Mouse (Mus musculus) layer of hippocampus, postnatal 10 days (tissue): Measurements from ENCODE around the gene Nedd9. TPM values are rescaled to one million over a fixed set of nuclear protein-coding genes. Genes with fewer than 3 reads are reported as not detected.

Source experiments
- DNase-seq, 2 experiments: peaks; one replicate each; pipeline ENCODE4 v3.0.0; 2021; ENCODE audit warnings: low spot score in 2 of 2
- long read RNA-seq: library from polyadenylated mRNA; stranded (forward); transcript quantifications from one replicate; pipeline ENCODE4 v2.0.0, GENCODE M21; 2023
- total RNA-seq, 2 experiments: library from RNA; stranded (reverse); gene quantifications; 2 replicates each; pipeline ENCODE4 v1.2.3; 2021

Gene Nedd9
- 10 to 100 TPM; 16.9 to 20.7 TPM for total RNA-seq
- long read RNA-seq, full-length matches to known transcripts: 8 of 10 reads
- long read RNA-seq, partial matches to known transcripts: 2 of 10 reads
- long read RNA-seq, other reads (novel, unspliced or antisense): 0 of 10 reads

DNA sequence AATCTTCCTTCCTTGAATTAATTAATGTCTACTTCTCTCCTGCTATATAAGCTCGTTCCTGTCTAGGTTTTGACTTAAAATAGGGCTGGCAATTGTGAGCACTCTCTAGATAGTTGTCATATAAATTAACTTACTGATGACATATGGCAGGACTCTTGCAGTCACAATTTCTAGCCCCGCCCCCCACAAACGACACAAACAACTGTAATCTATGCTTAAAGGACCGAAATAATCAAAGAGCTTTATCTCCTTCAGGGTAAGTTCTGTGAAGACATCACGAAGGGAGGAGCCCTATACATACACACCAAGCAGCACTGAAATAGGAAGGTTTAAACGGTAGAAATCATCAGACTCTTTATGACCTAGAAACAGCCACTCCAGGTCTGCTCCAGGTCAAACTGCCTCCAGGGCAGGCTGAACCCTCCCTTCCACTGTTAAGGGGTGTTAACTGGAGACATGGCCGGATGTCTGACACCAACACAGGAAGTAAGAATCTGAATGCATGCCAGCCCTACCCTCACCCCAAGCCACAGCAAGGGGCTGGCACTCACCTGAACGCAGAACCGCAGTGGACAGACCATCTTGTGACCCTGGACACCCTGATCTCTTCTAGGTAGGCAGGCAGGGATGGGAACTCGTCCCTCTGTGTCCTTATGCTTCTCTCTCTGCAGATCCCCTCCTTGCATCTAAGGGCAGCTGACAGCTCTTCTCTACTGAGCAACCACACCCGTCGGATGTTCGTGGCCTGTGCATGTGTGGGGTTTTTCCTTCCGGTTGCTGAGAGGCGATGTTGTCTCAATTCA is at the start of gene Nedd9:
TSS of gene Nedd9 (minus strand) at position 757 of the 803 bp plus-strand sequence.
- DNase-seq: no peak

DNA sequence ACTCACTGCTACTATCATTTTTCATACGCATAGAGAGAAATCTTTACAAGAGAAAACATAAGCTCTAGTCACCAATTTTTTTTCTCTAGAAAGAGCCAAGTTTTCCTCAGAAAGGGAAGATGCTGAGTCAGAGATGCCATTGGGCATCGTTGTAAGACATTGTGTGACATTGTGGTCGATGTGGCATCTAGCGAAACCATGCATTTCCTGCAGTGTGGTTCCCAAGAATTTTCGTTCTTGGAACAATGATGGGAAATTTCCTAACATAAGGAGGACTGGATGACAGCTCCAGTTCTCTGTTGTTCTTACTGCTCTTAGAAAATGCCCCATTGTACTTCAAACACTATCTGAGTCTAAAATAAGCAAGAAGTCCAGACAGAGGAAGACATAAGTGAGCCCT is 45.5 kb upstream of the Nedd9 start:
- DNase-seq: no peak

- DNase-seq: no peak
These were observed 43.2 kb upstream of the Nedd9 start for GRCm38 (mm10) chr13:41530326-41530725.

GRCm38 (mm10) chr13:41524208-41524607 is 37.0 kb upstream of the Nedd9 start:
- DNase-seq: no peak

- no peak for DNase-seq
These were observed 34.1 kb upstream of the Nedd9 start for GRCm38 (mm10) chr13:41521296-41521695.

- no peak for DNase-seq
These were observed 33.5 kb upstream of the Nedd9 start for GRCm38 (mm10) chr13:41520549-41521161.

DNA sequence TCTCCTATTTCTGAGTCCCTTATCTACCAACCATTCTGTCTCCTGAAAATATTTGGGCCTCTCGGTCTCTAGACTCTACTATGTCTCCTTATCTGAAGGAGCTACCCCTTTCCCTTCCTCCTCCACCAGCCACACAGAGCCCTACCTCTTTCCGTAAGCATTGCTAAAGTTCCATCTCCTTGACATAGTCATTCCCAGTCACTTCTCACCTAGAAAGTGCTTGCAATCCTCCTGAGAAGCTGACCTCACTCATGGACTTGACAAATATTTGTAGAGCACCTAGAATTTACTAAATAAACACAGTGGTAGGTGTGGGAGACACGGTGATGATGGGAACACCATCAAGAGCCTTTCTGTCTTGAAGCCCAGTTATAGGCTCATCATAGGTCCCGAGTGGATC is 32.6 kb upstream of the Nedd9 start:
- DNase-seq: no peak

DNA sequence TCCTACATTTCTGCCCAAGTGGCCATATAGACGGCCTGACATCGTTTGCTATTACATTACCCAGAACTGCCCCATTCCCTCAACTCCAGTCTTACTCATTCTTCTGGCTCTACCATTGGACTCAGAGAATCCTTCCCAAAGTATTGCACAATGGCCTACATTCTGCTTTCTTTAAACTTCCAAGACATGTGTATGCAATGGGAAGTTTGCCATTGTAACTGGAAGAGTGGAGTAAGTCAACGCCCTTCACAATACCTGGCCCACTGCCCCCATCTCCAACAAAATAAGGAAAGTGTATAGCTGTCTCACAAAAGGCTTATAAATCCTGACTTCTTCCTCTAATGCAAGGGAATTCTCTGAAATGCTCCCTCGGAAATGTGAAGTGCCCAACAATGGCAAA is 30.0 kb upstream of the Nedd9 start:
- no peak for DNase-seq

GRCm38 (mm10) chr13:41515749-41516148 is 28.6 kb upstream of the Nedd9 start:
- no peak for DNase-seq

GRCm38 (mm10) chr13:41514918-41515317 is 27.8 kb upstream of the Nedd9 start:
- no peak for DNase-seq

GRCm38 (mm10) chr13:41513456-41513855 is 26.3 kb upstream of the Nedd9 start:
- DNase-seq: no peak

GRCm38 (mm10) chr13:41512243-41512642 is 25.1 kb upstream of the Nedd9 start:
- no peak for DNase-seq

- no peak for DNase-seq
These were observed 23.7 kb upstream of the Nedd9 start for GRCm38 (mm10) chr13:41510631-41511419.

- no peak for DNase-seq
These were observed 18.4 kb upstream of the Nedd9 start for GRCm38 (mm10) chr13:41505594-41505993.

- no peak for DNase-seq
These were observed 17.8 kb upstream of the Nedd9 start for GRCm38 (mm10) chr13:41504997-41505396.

GRCm38 (mm10) chr13:41504448-41504847 is 17.3 kb upstream of the Nedd9 start:
- DNase-seq: no peak

DNA sequence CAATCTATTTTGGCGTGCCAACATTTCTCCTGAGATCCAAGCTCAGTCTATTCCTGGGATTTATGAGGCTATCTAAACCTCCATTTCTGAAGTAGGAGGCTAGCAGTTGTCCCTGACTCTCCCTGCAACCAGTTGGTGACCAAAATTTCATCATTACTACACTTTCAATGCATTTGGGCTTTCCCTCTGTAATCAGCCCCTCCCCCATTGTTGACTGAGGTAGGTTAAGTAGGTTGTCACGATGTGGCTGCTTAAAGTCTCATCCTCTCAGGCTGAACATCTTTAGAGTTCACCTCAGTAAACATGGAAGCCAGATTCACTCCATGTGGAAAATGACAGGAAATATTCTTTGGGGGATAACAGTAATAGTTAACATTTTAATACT is 15.7 kb upstream of the Nedd9 start:
- no peak for DNase-seq

- DNase-seq: no peak
These were observed 15.2 kb upstream of the Nedd9 start for GRCm38 (mm10) chr13:41502136-41502916.

DNA sequence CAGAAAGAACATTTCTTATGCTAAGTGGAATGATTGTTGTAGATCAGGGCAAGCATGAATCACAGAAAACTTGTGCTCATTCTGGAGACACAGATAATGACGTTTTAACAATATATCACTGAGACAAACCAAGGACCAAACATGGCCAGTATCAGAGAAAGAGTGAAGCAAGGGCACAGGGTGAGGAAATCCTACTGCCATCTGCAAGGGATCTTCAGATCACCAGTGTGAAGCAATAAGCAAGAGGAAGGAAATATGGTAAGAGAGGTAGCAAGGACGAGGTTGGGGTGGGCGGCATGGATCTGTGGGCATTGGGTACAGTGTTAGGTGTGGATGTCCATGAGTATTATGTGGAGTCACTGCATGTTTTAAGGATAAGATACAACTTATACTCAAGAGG is 13.6 kb upstream of the Nedd9 start:
- no peak for DNase-seq

DNA sequence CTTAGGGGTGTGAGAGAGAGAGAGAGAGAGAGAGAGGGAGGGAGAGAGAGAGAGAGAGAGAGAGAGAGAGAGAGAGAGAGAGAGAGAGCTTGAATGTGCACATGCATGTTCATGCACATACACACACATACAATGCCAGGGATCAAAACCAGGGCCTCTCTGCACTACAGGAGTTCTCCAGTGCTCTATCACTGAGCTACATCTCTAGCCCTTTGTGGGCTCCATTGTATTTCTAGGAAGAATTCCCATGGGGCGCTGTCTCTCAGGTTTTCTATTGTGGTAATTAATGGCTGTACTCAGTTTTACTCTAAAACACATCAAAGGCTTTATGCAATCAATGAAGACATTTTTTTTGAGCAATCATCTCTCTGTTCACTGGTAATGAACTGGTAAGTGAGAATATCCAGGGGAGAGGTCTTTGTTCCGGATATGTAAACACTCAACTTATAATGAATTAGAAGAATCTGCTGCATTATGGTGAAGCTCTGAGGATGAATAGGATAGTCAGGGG is 11.5 kb upstream of the Nedd9 start:
- no peak for DNase-seq

DNA sequence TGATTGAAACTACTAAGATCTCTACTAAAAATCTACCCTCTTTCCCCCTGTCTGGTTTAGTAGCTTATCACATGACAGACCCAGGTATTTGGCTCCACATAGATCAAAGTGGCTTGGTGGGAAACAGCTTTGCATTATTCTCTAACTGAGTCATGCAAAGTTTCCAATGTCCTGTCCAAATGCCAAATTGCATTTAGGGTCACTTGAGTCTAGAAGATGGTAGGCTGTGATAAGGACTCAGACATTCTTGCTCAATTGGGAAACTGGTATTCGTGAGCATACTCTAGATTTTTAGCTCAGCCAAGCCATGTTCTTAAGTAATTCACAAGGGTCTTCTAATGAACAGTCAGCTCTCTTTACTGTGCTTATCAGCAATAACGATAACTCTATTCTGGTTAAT is 7.5 kb upstream of the Nedd9 start:
- DNase-seq: no peak
